Mouse (Mus musculus) heart, adult 8-10 months (tissue): ENCODE measurements around the gene Cdca5. TPM values are rescaled to one million over a fixed set of nuclear protein-coding genes. Genes with fewer than 3 reads are reported as not detected.

Source experiments
- DNase-seq: peaks from one replicate; pipeline ENCODE4 v3.0.0; 2022; ENCODE audit warnings: low spot score
- microRNA-seq: library from miRNA; unstranded; fragments of <30 nt; microRNA quantifications from one replicate; pipeline ENCODE4 v1.2.0, GENCODE M21; 2022
- total RNA-seq, 4 experiments: library from RNA; stranded (reverse); gene quantifications; 2 replicates each; pipeline ENCODE4 v1.2.4; 2022

The Cdca5 gene
- total RNA-seq, 4 experiments from 2014 or later: 0.16 TPM; not detected in 3

GRCm38 (mm10) chr19:6140678-6141393, 56.1 kb downstream of the Cdca5 start, which contains the start of gene Batf2:
Gene Batf2, plus strand, starts transcription at chr19:6140983.
- peak; percentile 90 for DNase-seq

GRCm38 (mm10) chr19:6141394-6141749, 56.6 kb downstream of the Cdca5 start, which contains the start of gene Arl2:
Gene Arl2, minus strand, starts transcription at chr19:6141548.
- peak; percentile 80 for DNase-seq

Small RNA genes lying within 50 kb of the gene (microRNA-seq; reads per million reads assigned to microRNA genes)
- not detected for gene Mir6988

Other genes starting within 250 kb of the Cdca5 start
- gene Frmd8, start 209.7 kb upstream of the Cdca5 start, total RNA-seq: 1 to 10 TPM; 7.1 to 8.1 (median 7.5) TPM
- 1 to 10 TPM; 2.4 to 3.8 (median 2.8) TPM for gene Slc25a45, start 207.2 kb upstream of the Cdca5 start, total RNA-seq
- gene Tigd3, start 190.8 kb upstream of the Cdca5 start, total RNA-seq: under 1 TPM; 0.23 to 0.50 (median 0.34) TPM
- gene Dpf2, start 172.0 kb upstream of the Cdca5 start, total RNA-seq: 10 to 100 TPM; 71.9 to 95.2 (median 81.1) TPM
- gene Cdc42ep2, start 160.2 kb upstream of the Cdca5 start, total RNA-seq: 1 to 10 TPM; 6.0 to 9.7 (median 8.9) TPM
- gene Pola2, start 120.8 kb upstream of the Cdca5 start, total RNA-seq: 10 to 100 TPM in 2 of 4 experiments, 1 to 10 TPM in 2; 7.8 to 13.5 (median 9.3) TPM
- gene Slc22a20, start 98.8 kb upstream of the Cdca5 start, total RNA-seq: not detected
- 10 to 100 TPM; 28.2 to 43.0 (median 35.8) TPM for gene Capn1, start 69.1 kb upstream of the Cdca5 start, total RNA-seq
- gene Syvn1, start 38.4 kb upstream of the Cdca5 start, total RNA-seq: 10 to 100 TPM; 18.9 to 21.7 (median 21.4) TPM
- gene Mrpl49, start 27.2 kb upstream of the Cdca5 start, total RNA-seq: 10 to 100 TPM; 33.7 to 44.8 (median 40.9) TPM
- 100 to 1,000 TPM; 526 to 624 (median 583) TPM for gene Fau, start 27.1 kb upstream of the Cdca5 start, total RNA-seq
- 10 to 100 TPM; 11.8 to 14.1 (median 13.0) TPM for gene Znhit2, start 23.8 kb upstream of the Cdca5 start, total RNA-seq
- 1 to 10 TPM; 3.1 to 3.9 (median 3.2) TPM for gene Tm7sf2, start 16.6 kb upstream of the Cdca5 start, total RNA-seq
- 10 to 100 TPM; 18.3 to 23.7 (median 21.1) TPM for gene Vps51, start 7.8 kb upstream of the Cdca5 start, total RNA-seq
- gene Tmem262, start 5.0 kb upstream of the Cdca5 start, total RNA-seq: not detected
- gene Gm28374, start 2.7 kb upstream of the Cdca5 start, total RNA-seq: not detected
- gene Zfpl1, start within 50 bp of the Cdca5 start, total RNA-seq: 10 to 100 TPM; 15.4 to 20.8 (median 17.4) TPM
- gene AC131692.1, start 9.4 kb downstream of the Cdca5 start, total RNA-seq: not detected
- not detected for gene Naaladl1, start 20.8 kb downstream of the Cdca5 start, total RNA-seq
- gene Sac3d1, start 33.7 kb downstream of the Cdca5 start, total RNA-seq: 10 to 100 TPM in 1 of 4 experiments, 1 to 10 TPM in 3; 8.0 to 10.4 (median 9.0) TPM
- 10 to 100 TPM; 14.8 to 18.0 (median 15.6) TPM for gene Snx15, start 43.3 kb downstream of the Cdca5 start, total RNA-seq
- 1 to 10 TPM in 1 of 4 experiments, under 1 TPM in 3; 0.31 to 1.4 (median 0.43) TPM for gene Batf2, start 56.0 kb downstream of the Cdca5 start, total RNA-seq
- 10 to 100 TPM; 77.6 to 82.7 (median 79.4) TPM for gene Arl2, start 56.6 kb downstream of the Cdca5 start, total RNA-seq
- not detected for gene Majin, start 99.4 kb downstream of the Cdca5 start, total RNA-seq
- not detected for gene Gpha2, start 141.4 kb downstream of the Cdca5 start, total RNA-seq
- gene Ppp2r5b, start 150.9 kb downstream of the Cdca5 start, total RNA-seq: 10 to 100 TPM; 32.9 to 35.9 (median 34.4) TPM
- 10 to 100 TPM; 22.3 to 28.0 (median 25.8) TPM for gene Atg2a, start 156.7 kb downstream of the Cdca5 start, total RNA-seq
- 10 to 100 TPM; 88.7 to 99.1 (median 92.3) TPM for gene Ehd1, start 191.7 kb downstream of the Cdca5 start, total RNA-seq
- gene Cdc42bpg, start 221.5 kb downstream of the Cdca5 start, total RNA-seq: 10 to 100 TPM; 14.7 to 17.1 (median 15.4) TPM
- gene Men1, start 250.0 kb downstream of the Cdca5 start, total RNA-seq: 10 to 100 TPM in 3 of 4 experiments, 1 to 10 TPM in 1; 10.0 to 16.0 (median 12.3) TPM